Mouse (Mus musculus): ENCODE measurements at regions not wholly inside any gene's neighbourhood (a gene's known extent, or its start where the extent isn't known, plus 50 kb on each side); places are given as distances from the start of the nearest gene placed in this dataset.

- DNase-seq (no peak), ATAC-seq (ENCODE audit: low read depth) (no peak)
- Histone ChIP-seq H3K36me3 (no peaks in the 10 kb centered on the region), H3K9me3 (replicated peaks) (no peaks in the 10 kb centered on the region), H3K4me3 (replicated peaks) (no peak overlapping the region), H3K27ac (no peak overlapping the region), H3K4me1 (replicated peaks) (0 out of 2 replicates have a peak, but pooled peaks cover 6% of the 10 kb centered on the region), H3K4me2 (no peak overlapping the region), H3K9ac (no peak overlapping the region), H3K27me3 (no peaks in the 10 kb centered on the region; the same call in 1 of the 2 replicates)
- 60% methylated on average over 7 of the region's 7 CpGs for whole genome bisulfite sequencing (ENCODE audit: insufficient replicate concordance)
These were observed 167.8 kb downstream of the Icos start for GRCm38 (mm10) chr1:61145572-61145971.

- H3K4me1 ChIP-seq (replicated peaks) = 0 out of 2 replicates have a peak, but pooled peaks cover 4% of the 10 kb centered on the region
- no peak overlapping the region for H3K4me3 ChIP-seq (replicated peaks)
- no peak overlapping the region for H3K9ac ChIP-seq
- DNase-seq (no peak), ATAC-seq (ENCODE audit: low read depth) (no peak)
- no peak overlapping the region for H3K27ac ChIP-seq
- WGBS (ENCODE audit: insufficient replicate concordance) = 42% methylated on average over 3 of the region's 3 CpGs
- H3K4me2 ChIP-seq = no peak overlapping the region
- no peaks in the 10 kb centered on the region; the same call in 1 of the 2 replicates for H3K27me3 ChIP-seq
- H3K9me3 ChIP-seq (replicated peaks) = no peaks in the 10 kb centered on the region
- no peaks in the 10 kb centered on the region for H3K36me3 ChIP-seq
These were observed 168.5 kb downstream of the Icos start for GRCm38 (mm10) chr1:61146222-61146723.

DNA sequence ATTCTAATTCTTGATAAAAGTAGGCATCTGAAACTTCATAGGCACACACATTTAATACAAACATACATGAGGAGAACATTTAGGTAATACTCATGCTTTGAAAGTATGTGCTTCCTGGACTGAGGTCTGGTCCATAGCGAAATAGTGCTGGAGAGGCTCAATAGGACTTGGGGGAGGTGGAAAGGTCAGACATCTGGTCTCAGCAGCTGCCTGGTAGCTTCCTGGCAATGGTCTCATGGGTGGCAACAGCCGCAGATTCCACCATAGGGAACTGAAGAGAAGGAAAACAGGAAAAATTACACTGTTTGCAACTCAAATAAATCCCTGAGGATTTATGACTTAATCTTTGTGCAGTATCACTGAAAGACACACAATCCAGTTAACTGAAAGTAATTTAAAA is 174.0 kb downstream of the Icos start:
- no peak overlapping the region for H3K27ac ChIP-seq
- no peaks in the 10 kb centered on the region for H3K27me3 ChIP-seq
- H3K9ac ChIP-seq = no peak overlapping the region
- DNase-seq (no peak), ATAC-seq (ENCODE audit: low read depth) (no peak)
- H3K4me2 ChIP-seq = no peak overlapping the region
- H3K36me3 ChIP-seq = no peaks in the 10 kb centered on the region
- H3K9me3 ChIP-seq (replicated peaks) = no peaks in the 10 kb centered on the region
- H3K4me3 ChIP-seq (replicated peaks) = no peak overlapping the region
- whole genome bisulfite sequencing (ENCODE audit: insufficient replicate concordance) = 38% methylated on average over 2 of the region's 2 CpGs
- H3K4me1 ChIP-seq (replicated peaks) = no peaks in the 10 kb centered on the region

DNA sequence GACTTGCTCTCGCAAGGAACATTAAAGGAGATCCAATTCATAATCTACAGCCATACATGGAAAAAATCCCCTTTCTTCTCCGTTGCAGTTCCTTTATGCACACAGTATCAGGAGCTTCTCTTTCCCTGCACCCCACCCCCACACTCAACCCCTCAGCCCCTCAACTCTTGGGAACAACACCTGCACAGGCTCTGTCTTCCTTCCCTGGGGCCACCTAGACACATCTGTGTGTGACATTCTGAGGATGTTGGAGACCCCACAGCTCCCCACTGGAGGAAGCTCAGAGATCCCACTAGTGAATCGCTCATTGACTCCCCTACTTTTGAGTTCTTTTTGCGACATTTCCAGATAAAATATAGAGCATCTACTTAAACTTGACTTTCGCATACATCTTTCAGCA is 174.4 kb downstream of the Icos start:
- no peak overlapping the region for H3K9ac ChIP-seq
- H3K4me3 ChIP-seq (replicated peaks) = no peak overlapping the region
- 67% methylated on average over 5 of the region's 5 CpGs for WGBS (ENCODE audit: insufficient replicate concordance)
- H3K4me1 ChIP-seq (replicated peaks) = no peaks in the 10 kb centered on the region
- H3K4me2 ChIP-seq = no peak overlapping the region
- H3K27ac ChIP-seq = no peak overlapping the region
- no peak for DNase-seq
- H3K36me3 ChIP-seq = no peaks in the 10 kb centered on the region
- H3K27me3 ChIP-seq = no peaks in the 10 kb centered on the region
- no peaks in the 10 kb centered on the region for H3K9me3 ChIP-seq (replicated peaks)
- no peak for ATAC-seq (ENCODE audit: low read depth)

- ATAC-seq (ENCODE audit: low read depth) (no peak), DNase-seq (no peak)
- no peak overlapping the region for H3K27ac ChIP-seq
- no peaks in the 10 kb centered on the region for H3K27me3 ChIP-seq
- no peak overlapping the region for H3K9ac ChIP-seq
- 73% methylated on average over 3 of the region's 3 CpGs for WGBS (ENCODE audit: insufficient replicate concordance)
- H3K4me2 ChIP-seq = no peak overlapping the region
- no peaks in the 10 kb centered on the region for H3K36me3 ChIP-seq
- no peaks in the 10 kb centered on the region for H3K9me3 ChIP-seq (replicated peaks)
- H3K4me3 ChIP-seq (replicated peaks) = no peak overlapping the region
- H3K4me1 ChIP-seq (replicated peaks) = no peaks in the 10 kb centered on the region
These were observed 176.5 kb downstream of the Icos start for GRCm38 (mm10) chr1:61154216-61154615.

GRCm38 (mm10) chr1:61157271-61157670 is 179.5 kb downstream of the Icos start:
- Histone ChIP-seq H3K4me2 (no peak overlapping the region), H3K27me3 (no peaks in the 10 kb centered on the region), H3K9me3 (replicated peaks) (no peaks in the 10 kb centered on the region), H3K4me1 (replicated peaks) (no peaks in the 10 kb centered on the region), H3K27ac (no peak overlapping the region), H3K4me3 (replicated peaks) (no peak overlapping the region), H3K9ac (no peak overlapping the region), H3K36me3 (no peaks in the 10 kb centered on the region)
- no peak for DNase-seq
- no peak for ATAC-seq (ENCODE audit: low read depth)
- WGBS (ENCODE audit: insufficient replicate concordance) = 64% methylated on average over 4 of the region's 4 CpGs

- ATAC-seq (ENCODE audit: low read depth) (no peak), DNase-seq (no peak)
- no peaks in the 10 kb centered on the region for H3K9me3 ChIP-seq (replicated peaks)
- H3K9ac ChIP-seq = no peak overlapping the region
- H3K4me2 ChIP-seq = no peak overlapping the region
- H3K36me3 ChIP-seq = no peaks in the 10 kb centered on the region
- no peaks in the 10 kb centered on the region for H3K4me1 ChIP-seq (replicated peaks)
- 61% methylated on average over 3 of the region's 3 CpGs for WGBS (ENCODE audit: insufficient replicate concordance)
- H3K27ac ChIP-seq = no peak overlapping the region
- H3K27me3 ChIP-seq = no peaks in the 10 kb centered on the region
- H3K4me3 ChIP-seq (replicated peaks) = no peak overlapping the region
These were observed 182.8 kb downstream of the Icos start for GRCm38 (mm10) chr1:61160505-61160904.

DNA sequence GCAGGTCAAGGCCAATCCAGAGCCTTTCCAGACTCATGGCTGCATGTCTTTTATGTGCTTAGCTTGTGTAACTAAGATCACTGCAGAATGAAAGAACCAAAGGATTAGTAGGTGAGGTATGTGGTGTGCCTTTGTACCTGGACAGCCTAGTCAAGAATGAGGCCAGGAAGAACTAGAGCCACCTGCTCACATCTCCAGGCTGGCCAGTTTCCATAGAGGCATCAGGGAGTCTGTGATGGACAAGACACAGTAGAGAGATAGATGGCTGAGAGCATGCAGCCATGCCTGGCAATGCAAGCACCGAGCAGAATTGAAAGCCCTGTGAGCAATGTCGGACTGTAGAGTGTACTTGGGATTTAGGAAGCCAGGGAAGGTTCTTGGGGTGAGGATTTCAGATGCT is 186.5 kb downstream of the Icos start:
- H3K4me1 ChIP-seq (replicated peaks) = no peaks in the 10 kb centered on the region
- H3K27me3 ChIP-seq = no peaks in the 10 kb centered on the region
- H3K27ac ChIP-seq = no peak overlapping the region
- 70% methylated on average over 2 of the region's 2 CpGs for WGBS (ENCODE audit: insufficient replicate concordance)
- no peak for DNase-seq
- H3K4me2 ChIP-seq = no peak overlapping the region
- H3K9me3 ChIP-seq (replicated peaks) = no peaks in the 10 kb centered on the region
- no peak overlapping the region for H3K4me3 ChIP-seq (replicated peaks)
- no peaks in the 10 kb centered on the region for H3K36me3 ChIP-seq
- ATAC-seq (ENCODE audit: low read depth) = no peak
- H3K9ac ChIP-seq = no peak overlapping the region

DNA sequence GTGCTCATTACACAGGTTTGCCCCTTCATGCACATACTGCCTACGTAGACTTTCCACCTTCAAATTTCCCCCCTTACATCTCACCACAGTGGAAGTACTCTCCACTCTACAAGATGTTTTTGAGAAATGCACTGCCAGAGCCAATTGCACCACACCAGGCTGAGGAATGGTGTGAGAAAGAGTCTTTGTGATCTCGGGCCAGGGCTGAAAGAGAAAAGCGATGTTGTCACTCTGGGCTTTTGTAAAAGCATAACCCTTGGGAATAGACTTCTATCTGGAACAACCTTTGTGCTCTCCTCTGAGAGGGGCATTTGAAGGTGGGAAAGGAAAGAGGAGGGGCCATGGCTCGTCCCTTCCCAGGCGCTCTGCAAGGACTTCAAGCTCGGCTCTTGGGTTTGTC is 194.2 kb downstream of the Icos start:
- WGBS (ENCODE audit: insufficient replicate concordance) = 70% methylated on average over 6 of the region's 6 CpGs
- DNase-seq = no peak

GRCm38 (mm10) chr1:61172946-61173345 is 195.2 kb downstream of the Icos start:
- WGBS (ENCODE audit: insufficient replicate concordance) = 62% methylated on average over 6 of the region's 6 CpGs
- DNase-seq (no peak), ATAC-seq (ENCODE audit: low read depth) (no peak)
- H3K27me3 ChIP-seq = no peaks in the 10 kb centered on the region
- no peaks in the 10 kb centered on the region for H3K36me3 ChIP-seq
- no peak overlapping the region for H3K4me2 ChIP-seq
- H3K9ac ChIP-seq = no peak overlapping the region
- no peaks in the 10 kb centered on the region for H3K4me1 ChIP-seq (replicated peaks)
- H3K9me3 ChIP-seq (replicated peaks) = no peaks in the 10 kb centered on the region
- H3K27ac ChIP-seq = no peak overlapping the region
- H3K4me3 ChIP-seq (replicated peaks) = no peak overlapping the region

More for the DNA sequence above, 194.2 kb downstream of the Icos start:
- Histone ChIP-seq H3K9ac (no peak overlapping the region), H3K9me3 (replicated peaks) (no peaks in the 10 kb centered on the region), H3K36me3 (no peaks in the 10 kb centered on the region), H3K4me2 (no peak overlapping the region), H3K4me3 (replicated peaks) (no peak overlapping the region), H3K27me3 (no peaks in the 10 kb centered on the region), H3K27ac (no peak overlapping the region), H3K4me1 (replicated peaks) (no peaks in the 10 kb centered on the region)
- ATAC-seq (ENCODE audit: low read depth) = no peak

GRCm38 (mm10) chr1:61175239-61175638 is 197.5 kb downstream of the Icos start:
- Histone ChIP-seq H3K4me1 (replicated peaks) (no peaks in the 10 kb centered on the region), H3K9me3 (replicated peaks) (no peaks in the 10 kb centered on the region), H3K27me3 (no peaks in the 10 kb centered on the region), H3K9ac (no peak overlapping the region), H3K4me2 (no peak overlapping the region), H3K27ac (no peak overlapping the region), H3K4me3 (replicated peaks) (no peak overlapping the region), H3K36me3 (no peaks in the 10 kb centered on the region)
- ATAC-seq (ENCODE audit: low read depth) (no peak), DNase-seq (no peak)
- 54% methylated on average over 2 of the region's 2 CpGs for WGBS (ENCODE audit: insufficient replicate concordance)

- no peaks in the 10 kb centered on the region for H3K27me3 ChIP-seq
- 72% methylated on average over 9 of the region's 9 CpGs for WGBS (ENCODE audit: insufficient replicate concordance)
- ATAC-seq (ENCODE audit: low read depth) (no peak), DNase-seq (no peak)
- H3K4me3 ChIP-seq (replicated peaks) = no peak overlapping the region
- H3K4me1 ChIP-seq (replicated peaks) = 0 out of 2 replicates have a peak, but pooled peaks cover 5% of the 10 kb centered on the region
- H3K36me3 ChIP-seq = no peaks in the 10 kb centered on the region
- H3K4me2 ChIP-seq = no peak overlapping the region
- no peak overlapping the region for H3K27ac ChIP-seq
- H3K9ac ChIP-seq = no peak overlapping the region
- no peaks in the 10 kb centered on the region for H3K9me3 ChIP-seq (replicated peaks)
These were observed 201.7 kb downstream of the Icos start for GRCm38 (mm10) chr1:61179461-61179860.
